Mouse (Mus musculus) midbrain, embryonic 14.5 days (tissue): ENCODE results near the gene Kel. TPM values are rescaled to one million over a fixed set of nuclear protein-coding genes. Genes with fewer than 3 reads are reported as not detected.
A peak's percentile ranks its signal among the peaks of the same experiment; 100 is the strongest.

Source experiments
- ATAC-seq: fragments of 200-750 bp; cut with Nextera tagmentation; 2 replicates; pipeline ENCODE4 v1.8.0; 2017; ENCODE audit warnings: moderate number of reproducible peaks, moderate library complexity; ENCODE audit not compliant: low FRiP score, low TSS enrichment
- DNase-seq: peaks from one replicate; pipeline ENCODE4 v3.0.0-alpha.2; 2015
- H3K27ac ChIP-seq: fragments of 300-500 bp; sonication (generic); replicated peaks from 2 replicates; pipeline ENCODE4 v1.5.1; 2014; ENCODE audit warnings: mild to moderate bottlenecking, low read depth, low read length, moderate library complexity
- H3K27me3 ChIP-seq: fragments of 300-500 bp; sonication (generic); 2 replicates; pipeline ENCODE4 v1.6.1; 2014; ENCODE audit warnings: low read length, control low read depth, mixed read lengths; ENCODE audit not compliant: control insufficient read depth, insufficient read depth
- H3K36me3 ChIP-seq: fragments of 300-500 bp; sonication (generic); 2 replicates; pipeline ENCODE4 v1.6.1; 2014; ENCODE audit warnings: low read length, control low read depth; ENCODE audit not compliant: control insufficient read depth, insufficient read depth
- H3K4me1 ChIP-seq: fragments of 300-500 bp; sonication (generic); 2 replicates; pipeline ENCODE4 v1.6.1; 2014; ENCODE audit warnings: mild to moderate bottlenecking, antibody characterized with exemption, low read length, control low read depth; ENCODE audit not compliant: control insufficient read depth, insufficient read depth
- H3K4me2 ChIP-seq: fragments of 300-500 bp; sonication (generic); 2 replicates; pipeline ENCODE4 v1.6.1; 2014; ENCODE audit warnings: mild to moderate bottlenecking, low read length, moderate library complexity
- H3K4me3 ChIP-seq: fragments of 300-500 bp; sonication (generic); replicated peaks from 2 replicates; pipeline ENCODE4 v1.5.1; 2014; ENCODE audit warnings: low read depth, low read length
- H3K9ac ChIP-seq: fragments of 300-500 bp; sonication (generic); replicated peaks from 2 replicates; pipeline ENCODE4 v1.6.1; 2014; ENCODE audit warnings: mild to moderate bottlenecking, low read length, moderate library complexity
- H3K9me3 ChIP-seq: fragments of 300-500 bp; sonication (generic); 2 replicates; pipeline ENCODE4 v1.6.1; 2016; ENCODE audit warnings: low read length, control low read depth, mixed read lengths; ENCODE audit not compliant: control insufficient read depth
- WGBS: fragments of 180-500 bp; shearing (Covaris S2); extraction: QIAGEN DNeasy Blood & Tissue Kit; methylation state at CpG from one replicate; pipeline ENCODE4 v1.1.7; 2014; 5-methylcytosine and 5-hydroxymethylcytosine counted together
- polyA plus RNA-seq: library from polyadenylated mRNA; unstranded; fragments of >200 nt; fragmentation: Nextera tagmentation; extraction: Ambion mirVana; gene quantifications from 2 replicates; pipeline ENCODE4 v1.2.1, GENCODE M21; 2014

Gene Kel
- polyA plus RNA-seq, 1 experiment from 2014 or later: 0.72 TPM

DNA sequence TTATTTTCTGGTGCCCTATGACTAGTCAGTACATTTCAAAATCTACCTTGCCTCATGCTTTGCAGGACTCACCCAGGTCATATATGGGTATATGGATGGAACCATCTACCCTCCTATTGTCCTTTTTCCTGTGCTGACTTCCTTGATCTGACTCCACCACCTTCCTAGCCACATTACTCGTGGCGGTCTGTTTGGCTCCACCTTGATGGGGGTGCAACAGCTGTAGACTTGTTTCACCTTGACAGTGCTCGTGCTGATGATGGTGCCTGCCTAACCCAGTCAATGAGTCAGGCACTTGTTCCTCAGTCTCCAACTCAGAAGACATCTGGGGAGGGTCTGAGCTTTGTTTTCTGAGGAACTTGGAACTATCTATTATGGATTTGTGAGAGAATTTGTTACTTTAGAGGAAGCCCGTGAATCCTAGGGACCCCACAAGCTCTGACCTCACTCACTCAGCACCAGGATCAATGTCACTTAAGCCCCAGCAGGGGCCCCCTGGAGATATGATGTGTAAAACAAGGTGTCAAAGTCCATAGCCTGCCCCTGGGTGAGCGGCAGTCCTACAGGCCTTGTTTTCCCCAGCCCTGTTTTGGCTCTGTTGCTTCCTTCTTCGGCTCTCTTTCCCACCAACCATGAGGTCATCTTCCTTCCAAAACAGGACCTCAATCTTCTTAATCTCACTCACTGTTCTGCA, 62.8 kb downstream of the Kel start:
- DNase-seq (no peak), ATAC-seq (no peak)
- Histone ChIP-seq H3K4me2 (no peak overlapping the region), H3K27ac (no peak overlapping the region), H3K9ac (no peak overlapping the region), H3K9me3 (no peaks in the 10 kb centered on the region), H3K4me3 (no peak overlapping the region), H3K36me3 (no peaks in the 10 kb centered on the region), H3K4me1 (no peaks in the 10 kb centered on the region), H3K27me3 (no peaks in the 10 kb centered on the region)
- WGBS: 88% methylated on average over 6 of the region's 6 CpGs

DNA sequence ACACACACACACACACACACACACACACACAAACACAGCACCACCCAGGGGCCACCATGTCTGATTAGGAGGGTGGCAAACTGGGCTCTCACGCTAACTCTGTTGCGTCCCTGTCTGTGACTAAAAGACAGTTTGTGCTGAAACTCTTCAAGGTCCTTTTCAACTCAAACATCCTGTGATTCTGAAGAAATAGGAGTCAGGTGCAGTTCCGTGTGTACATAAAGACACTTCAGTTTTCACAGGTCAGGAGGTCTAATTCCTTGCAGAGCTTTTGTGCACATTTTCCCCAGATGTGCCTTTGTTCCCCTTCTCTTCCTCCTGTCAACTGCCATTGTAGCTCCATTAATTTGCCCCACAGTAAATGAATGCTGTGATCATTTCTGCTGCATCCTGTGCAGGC, 63.7 kb downstream of the Kel start:
- Histone ChIP-seq H3K4me2 (no peak overlapping the region), H3K27ac (no peak overlapping the region), H3K27me3 (no peaks in the 10 kb centered on the region), H3K36me3 (no peaks in the 10 kb centered on the region), H3K9ac (no peak overlapping the region), H3K4me1 (no peaks in the 10 kb centered on the region), H3K4me3 (no peak overlapping the region), H3K9me3 (no peaks in the 10 kb centered on the region)
- no peak for DNase-seq
- no peak for ATAC-seq
- 77% methylated on average over 3 of the region's 3 CpGs for WGBS

DNA sequence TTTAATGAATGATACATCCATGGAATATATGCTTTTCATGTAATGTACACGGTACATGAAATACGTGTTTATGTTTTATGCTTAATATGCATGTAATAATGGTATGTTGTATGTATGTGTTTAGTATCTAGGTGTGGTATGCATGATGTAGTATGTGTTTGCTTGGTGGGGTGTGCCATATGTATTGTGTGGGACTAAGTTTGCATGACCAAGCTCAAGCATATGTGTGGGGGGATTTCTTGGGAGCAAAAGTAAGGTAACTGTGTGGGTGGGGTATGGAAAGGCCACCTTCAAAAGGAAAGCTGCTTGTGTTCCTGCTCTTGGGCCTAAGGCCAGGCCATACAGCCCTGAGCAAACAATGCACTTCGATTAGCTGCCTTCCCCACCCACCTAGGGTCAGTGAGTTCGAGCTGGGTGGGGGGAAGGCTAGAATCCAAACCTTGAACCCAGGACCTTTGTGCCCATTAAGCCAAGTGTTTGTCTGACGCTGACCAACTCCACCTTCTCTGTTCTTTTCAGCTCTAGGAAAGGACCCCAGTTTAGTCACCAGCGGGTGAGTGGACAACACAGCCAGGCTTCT, 66.1 kb downstream of the Kel start:
- no peak for ATAC-seq
- 82% methylated on average over 6 of the region's 6 CpGs for WGBS
- no peaks in the 10 kb centered on the region for H3K36me3 ChIP-seq

DNA sequence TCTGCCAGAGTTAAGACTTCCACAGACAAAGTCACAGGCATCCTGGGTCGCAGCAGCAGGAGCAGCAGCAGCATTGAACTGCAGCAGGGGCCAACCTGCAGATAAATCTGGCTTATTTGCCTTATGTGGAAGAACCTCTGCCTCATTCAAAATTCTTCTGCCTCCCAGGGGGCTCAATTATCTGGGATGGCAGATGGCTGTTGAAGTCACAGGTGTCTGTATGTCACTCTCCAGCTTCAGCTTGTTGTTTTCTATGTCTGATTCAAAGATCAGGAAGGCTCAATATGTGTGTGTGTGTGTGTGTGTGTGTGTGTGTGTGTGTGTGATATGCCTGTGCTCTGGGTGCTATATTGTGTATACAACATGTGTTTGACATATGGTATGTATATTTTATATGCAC, 66.7 kb downstream of the Kel start:
- H3K4me3 ChIP-seq: no peak overlapping the region
- H3K9me3 ChIP-seq: no peaks in the 10 kb centered on the region
- no peak overlapping the region for H3K9ac ChIP-seq
- 15% methylated on average over 1 of the region's 1 CpGs for WGBS
- no peaks in the 10 kb centered on the region for H3K27me3 ChIP-seq
- no peaks in the 10 kb centered on the region for H3K36me3 ChIP-seq
- ATAC-seq: peak; percentile 44; the same call in 1 of the 2 replicates
- no peaks in the 10 kb centered on the region for H3K4me1 ChIP-seq
- no peak overlapping the region for H3K27ac ChIP-seq
- H3K4me2 ChIP-seq: no peak overlapping the region
- peak; percentile 63 for DNase-seq

More for the DNA sequence above, 66.1 kb downstream of the Kel start:
- no peaks in the 10 kb centered on the region for H3K9me3 ChIP-seq
- no peaks in the 10 kb centered on the region for H3K4me1 ChIP-seq
- H3K27me3 ChIP-seq: no peaks in the 10 kb centered on the region
- no peak overlapping the region for H3K4me2 ChIP-seq
- no peak overlapping the region for H3K27ac ChIP-seq
- DNase-seq: no peak
- no peak overlapping the region for H3K9ac ChIP-seq
- no peak overlapping the region for H3K4me3 ChIP-seq

Other genes with a start within 250 kb of the Kel start
- gene Prss1, start 245.4 kb downstream of the Kel start, polyA plus RNA-seq: not detected in 2 replicates
- not detected in 2 replicates for gene Prss2, start 182.6 kb downstream of the Kel start, polyA plus RNA-seq
- gene Ephb6, start 98.9 kb downstream of the Kel start, polyA plus RNA-seq: 36.3 and 38.5 TPM in 2 replicates
- gene Trpv6, start 67.9 kb downstream of the Kel start, polyA plus RNA-seq: 1.2 and 1.7 TPM in 2 replicates
- not detected in 2 replicates for gene Trpv5, start 23.6 kb downstream of the Kel start, polyA plus RNA-seq
- gene Llcfc1, start 19.9 kb downstream of the Kel start, polyA plus RNA-seq: not detected in 2 replicates
- gene Olfr459, start 70.8 kb upstream of the Kel start, polyA plus RNA-seq: not detected in 2 replicates
- not detected in 2 replicates for gene Pip, start 143.2 kb upstream of the Kel start, polyA plus RNA-seq
- gene Sval2, start 148.7 kb upstream of the Kel start, polyA plus RNA-seq: not detected in 2 replicates
- gene Sval1, start 247.3 kb upstream of the Kel start, polyA plus RNA-seq: not detected in 2 replicates